Comparison of ENCODE assay signal across 12 mouse cellular contexts in the genomic region with DNA sequence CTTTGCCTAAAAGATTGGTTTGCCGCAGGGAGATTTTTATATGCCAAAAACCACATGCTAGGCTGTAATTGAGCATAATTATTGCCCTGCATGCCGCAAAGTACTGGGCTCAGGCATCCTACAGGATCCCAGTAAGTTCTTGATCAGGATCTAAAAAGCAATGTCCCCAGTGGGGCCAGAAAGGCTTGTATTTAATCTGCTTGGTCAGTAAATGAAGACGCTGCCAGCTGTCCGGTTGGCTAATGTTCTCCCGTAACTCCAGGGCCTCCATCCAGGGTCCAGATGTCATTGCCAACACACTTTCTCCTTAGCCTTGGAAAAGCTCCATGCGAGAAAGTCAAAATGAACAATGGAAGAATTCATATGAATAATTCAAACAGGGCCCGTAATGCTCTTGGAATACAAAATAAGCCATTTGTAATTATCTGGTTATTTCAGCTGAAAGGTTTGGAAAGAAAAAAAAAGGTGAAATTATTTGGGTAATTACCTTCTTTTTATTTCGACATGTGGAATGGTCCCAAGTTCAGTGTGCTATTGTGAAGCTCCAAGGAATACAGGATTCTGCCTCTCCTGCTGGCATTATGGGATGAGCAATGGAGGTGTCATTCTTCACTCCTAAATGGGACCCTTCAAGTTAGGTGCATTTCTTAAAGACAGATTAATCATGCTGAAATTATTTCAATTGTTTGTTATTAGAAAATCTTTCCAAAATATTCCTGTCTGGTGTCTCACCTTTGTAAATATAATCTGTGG. TPM values are rescaled to one million over a fixed set of nuclear protein-coding genes. Genes with fewer than 3 reads are reported as not detected.
DNase-seq lines count a peak whose midpoint lies in the region; ATAC-seq and TF ChIP-seq lines count a peak whose summit lies in the region.
"Had no signal": no experiment of that assay in that cellular context is flagged by ENCODE, and none has a peak within 500 bp of the region (broad histone marks: within the 10 kb centered on the region; RNA-seq: fewer than 3 reads in every experiment).

No protein-coding gene starts in this region.

- no peak for TF ChIP-seq CTCF in liver, adult 2 months (IDR thresholded peaks at IDR 0.05; ENCODE audit: low read depth, low read length)
- TF ChIP-seq CTCF in brain, embryonic 14.5 days (IDR thresholded peaks at IDR 0.05; ENCODE audit: borderline replicate concordance, extremely low read depth, insufficient read depth, insufficient read length), result no peak

- intact Hi-C loops in gastrocnemius, postnatal 36 days (cut with DNase I), result no loop called here

- H3K4me1 ChIP-seq in forebrain, embryonic 13.5 days, result peaks cover 13% of the 10 kb centered on the region
- H3K4me1 ChIP-seq in forebrain, embryonic 12.5 days, result 0 out of 2 replicates have a peak, but pooled peaks cover 6% of the 10 kb centered on the region
- H3K4me1 ChIP-seq in liver, adult 2 months (ENCODE audit: control insufficient read depth, insufficient read depth, low read length), result no peaks in the 10 kb centered on the region
- no peaks in the 10 kb centered on the region for H3K4me1 ChIP-seq in liver, embryonic 12.5 days
- H3K4me1 ChIP-seq: liver, embryonic 13.5 days; midbrain, embryonic 12.5 days had no signal

- peak; percentile 79 for ATAC-seq in forebrain, embryonic 13.5 days
- no peak for ATAC-seq in forebrain, embryonic 12.5 days (ENCODE audit: low FRiP score)
- no peak for ATAC-seq in liver, embryonic 12.5 days
- no peak for ATAC-seq in CD4-positive, CD25-positive, alpha-beta regulatory T cell, adult 4 months

- no peaks in the 10 kb centered on the region for H3K36me3 ChIP-seq in forebrain, embryonic 13.5 days (ENCODE audit: poor library complexity, severe bottlenecking)
- H3K36me3 ChIP-seq in forebrain, embryonic 12.5 days (replicated peaks), result no peaks in the 10 kb centered on the region
- H3K36me3 ChIP-seq in liver, adult 2 months (ENCODE audit: control insufficient read depth, insufficient read depth, low read length), result no peaks in the 10 kb centered on the region
- H3K36me3 ChIP-seq in liver, embryonic 12.5 days, result no peaks in the 10 kb centered on the region
- H3K36me3 ChIP-seq: liver, embryonic 13.5 days; midbrain, embryonic 12.5 days had no signal

- no peaks in the 10 kb centered on the region for H3K9me3 ChIP-seq in forebrain, embryonic 13.5 days (replicated peaks)
- H3K9me3 ChIP-seq in forebrain, embryonic 12.5 days, result no peaks in the 10 kb centered on the region
- H3K9me3 ChIP-seq in liver, embryonic 12.5 days (replicated peaks), result no peaks in the 10 kb centered on the region
- H3K9me3 ChIP-seq: liver, embryonic 13.5 days; midbrain, embryonic 12.5 days had no signal

- H3K9ac ChIP-seq in forebrain, embryonic 13.5 days, result no peak overlapping the region
- no peak overlapping the region for H3K9ac ChIP-seq in forebrain, embryonic 12.5 days
- no peak overlapping the region for H3K9ac ChIP-seq in liver, adult 2 months (ENCODE audit: low read depth, low read length)
- no peak overlapping the region for H3K9ac ChIP-seq in liver, embryonic 12.5 days
- H3K9ac ChIP-seq: liver, embryonic 13.5 days; midbrain, embryonic 12.5 days had no signal

- no peaks in the 10 kb centered on the region for H3K79me2 ChIP-seq in liver, adult 2 months (ENCODE audit: control insufficient read depth, insufficient read depth, low read length)

- no peak for TF ChIP-seq POLR2A in liver, adult 2 months (IDR thresholded peaks at IDR 0.05; ENCODE audit: extremely low read depth, insufficient read depth, low read length)
- no peak for TF ChIP-seq POLR2A in brain, embryonic 14.5 days (IDR thresholded peaks at IDR 0.05; ENCODE audit: borderline replicate concordance, extremely low read depth, insufficient read depth, insufficient read length, poor library complexity, severe bottlenecking)

- DNase-seq in liver, adult 2 months (ENCODE audit: extremely low read depth, low read depth, low spot score), result peak; percentile 48
- DNase-seq in brain, embryonic 14.5 days (ENCODE audit: low read depth), result peak; percentile 88
- peak; percentile 8 to 22 for DNase-seq in gastrocnemius, postnatal 36 days
- no peak for DNase-seq in embryo, embryonic 11 days
- DNase-seq: kidney, adult 9 months; liver, embryonic 13.5 days had no signal

- H3K27me3 ChIP-seq in forebrain, embryonic 13.5 days, result no peaks in the 10 kb centered on the region
- H3K27me3 ChIP-seq in forebrain, embryonic 12.5 days, result no peaks in the 10 kb centered on the region
- H3K27me3 ChIP-seq in liver, adult 2 months (ENCODE audit: control insufficient read depth, insufficient read depth, low read length), result no peaks in the 10 kb centered on the region
- no peaks in the 10 kb centered on the region for H3K27me3 ChIP-seq in liver, embryonic 12.5 days (replicated peaks)
- H3K27me3 ChIP-seq: liver, embryonic 13.5 days; midbrain, embryonic 12.5 days had no signal

- H3K27ac ChIP-seq in forebrain, embryonic 13.5 days, result peak overlapping the region; percentile 65
- no peak overlapping the region for H3K27ac ChIP-seq in forebrain, embryonic 12.5 days
- H3K27ac ChIP-seq in liver, adult 2 months (replicated peaks; ENCODE audit: insufficient read depth, low read depth, low read length), result no peak overlapping the region
- no peak overlapping the region for H3K27ac ChIP-seq in liver, embryonic 12.5 days
- H3K27ac ChIP-seq: heart, adult 2 months; liver, embryonic 13.5 days; midbrain, embryonic 12.5 days had no signal

- WGBS in forebrain, embryonic 13.5 days, result 34% methylated on average over 8 of the region's 8 CpGs
- 59% methylated on average over 8 of the region's 8 CpGs for WGBS in forebrain, embryonic 12.5 days
- WGBS in liver, adult 2 months, result 70% methylated on average over 8 of the region's 8 CpGs
- WGBS in liver, embryonic 12.5 days (ENCODE audit: insufficient replicate concordance), result 82% methylated on average over 8 of the region's 8 CpGs

- no peak overlapping the region for H3K4me3 ChIP-seq in forebrain, embryonic 13.5 days
- no peak overlapping the region for H3K4me3 ChIP-seq in forebrain, embryonic 12.5 days (replicated peaks)
- H3K4me3 ChIP-seq in liver, adult 2 months (ENCODE audit: insufficient read depth, low read depth, low read length), result no peak overlapping the region
- no peak overlapping the region for H3K4me3 ChIP-seq in liver, embryonic 12.5 days
- H3K4me3 ChIP-seq: heart, adult 2 months; liver, embryonic 13.5 days; midbrain, embryonic 12.5 days had no signal

- H3K4me2 ChIP-seq in forebrain, embryonic 13.5 days, result no peak overlapping the region
- H3K4me2 ChIP-seq in forebrain, embryonic 12.5 days, result no peak overlapping the region
- no peak overlapping the region for H3K4me2 ChIP-seq in liver, embryonic 12.5 days
- H3K4me2 ChIP-seq: liver, embryonic 13.5 days; midbrain, embryonic 12.5 days had no signal

RNA-seq across cellular contexts. Expression of gene Gpr39, which starts 37.1 kb away (rescaled TPM):
- 0.08 TPM in 1 of 2 replicates, not detected in the other for polyA plus RNA-seq in forebrain, embryonic 13.5 days (2015; fragmentation: Nextera tagmentation; extraction: Ambion mirVana)
- not detected in 2 replicates for polyA plus RNA-seq in forebrain, embryonic 12.5 days (2016; fragmentation: Nextera tagmentation; extraction: Ambion mirVana)
- 3.6 and 3.7 TPM in 2 replicates for total RNA-seq in liver, adult 2 months (2014; rRNA removed)
- polyA plus RNA-seq in liver, adult 2 months (2012; rRNA removed), result 5.2 and 5.7 TPM in 2 replicates
- 3.6 and 4.3 TPM in 2 replicates for polyA plus RNA-seq in liver, embryonic 12.5 days (2016; fragmentation: Nextera tagmentation; extraction: Ambion mirVana)
- 0.14 and 0.22 TPM in 2 replicates for polyA plus RNA-seq in brain, embryonic 14.5 days (2012; rRNA removed)
- not detected for total RNA-seq in gastrocnemius, postnatal 36 days (2021)
- not detected for polyA plus RNA-seq in CD4-positive, CD25-positive, alpha-beta regulatory T cell, adult 4 months (2017; shearing (Covaris generic))
- polyA plus RNA-seq: midbrain, embryonic 12.5 days had no signal
